In genomic region chr7:141088473-141088872, GRCm38 (mm10) we compare ENCODE assay signal across 11 mouse cellular contexts. TPM values are rescaled to one million over a fixed set of nuclear protein-coding genes. Genes with fewer than 3 reads are reported as not detected.
DNase-seq lines count a peak whose midpoint lies in the region; ATAC-seq and TF ChIP-seq lines count a peak whose summit lies in the region.
"Had no signal": no experiment of that assay in that cellular context is flagged by ENCODE, and none has a peak within 500 bp of the region (broad histone marks: within the 10 kb centered on the region; RNA-seq: fewer than 3 reads in every experiment).

No protein-coding gene starts in this region.

- H3K4me2 ChIP-seq in hindbrain, embryonic 13.5 days: 0 out of 2 replicates have a peak overlapping the region, but pooled peaks have one; percentile 15
- H3K4me2 ChIP-seq in hindbrain, embryonic 14.5 days (replicated peaks): no peak overlapping the region
- 0 out of 2 replicates have a peak overlapping the region, but pooled peaks have one; percentile 12 for H3K4me2 ChIP-seq in embryonic facial prominence, embryonic 12.5 days (replicated peaks)
- 0 out of 2 replicates have a peak overlapping the region, but pooled peaks have one; percentile 13 for H3K4me2 ChIP-seq in midbrain, embryonic 13.5 days (replicated peaks)
- H3K4me2 ChIP-seq: lung, embryonic 15.5 days had no signal

- 21% methylated on average over 18 of the region's 18 CpGs for WGBS in hindbrain, embryonic 13.5 days
- WGBS in hindbrain, embryonic 14.5 days: 20% methylated on average over 18 of the region's 18 CpGs
- 35% methylated on average over 18 of the region's 18 CpGs for WGBS in embryonic facial prominence, embryonic 12.5 days
- WGBS in midbrain, embryonic 13.5 days: 32% methylated on average over 18 of the region's 18 CpGs

- no peak overlapping the region for H3K27ac ChIP-seq in hindbrain, embryonic 13.5 days
- no peak overlapping the region for H3K27ac ChIP-seq in hindbrain, embryonic 14.5 days
- no peak overlapping the region for H3K27ac ChIP-seq in embryonic facial prominence, embryonic 12.5 days
- no peak overlapping the region for H3K27ac ChIP-seq in midbrain, embryonic 13.5 days
- H3K27ac ChIP-seq: hindbrain, postnatal 0 days; lung, embryonic 15.5 days had no signal

- no peaks in the 10 kb centered on the region for H3K9me3 ChIP-seq in hindbrain, embryonic 13.5 days
- no peaks in the 10 kb centered on the region for H3K9me3 ChIP-seq in hindbrain, embryonic 14.5 days (ENCODE audit: control insufficient read depth, low read length)
- H3K9me3 ChIP-seq in E14TG2a.4 (ENCODE audit: low read length): no peaks in the 10 kb centered on the region
- H3K9me3 ChIP-seq in embryonic facial prominence, embryonic 12.5 days: no peaks in the 10 kb centered on the region
- H3K9me3 ChIP-seq in midbrain, embryonic 13.5 days: no peaks in the 10 kb centered on the region
- H3K9me3 ChIP-seq: lung, embryonic 15.5 days had no signal

- no peak overlapping the region for H3K4me3 ChIP-seq in hindbrain, embryonic 13.5 days
- H3K4me3 ChIP-seq in hindbrain, embryonic 14.5 days (replicated peaks; ENCODE audit: low read length): no peak overlapping the region
- peak overlapping the region; percentile 71 for H3K4me3 ChIP-seq in E14TG2a.4 (replicated peaks; ENCODE audit: low read length)
- no peak overlapping the region for H3K4me3 ChIP-seq in embryonic facial prominence, embryonic 12.5 days
- no peak overlapping the region for H3K4me3 ChIP-seq in midbrain, embryonic 13.5 days (replicated peaks)
- H3K4me3 ChIP-seq: lung, embryonic 15.5 days had no signal

- H3K4me1 ChIP-seq in hindbrain, embryonic 13.5 days (replicated peaks): peaks cover 19% of the 10 kb centered on the region
- H3K4me1 ChIP-seq in hindbrain, embryonic 14.5 days (replicated peaks; ENCODE audit: control insufficient read depth, insufficient read depth, low read length): no peaks in the 10 kb centered on the region; the same call in 1 of the 2 replicates
- H3K4me1 ChIP-seq in E14TG2a.4 (replicated peaks; ENCODE audit: low read depth, low read length): peaks cover 68% of the 10 kb centered on the region
- H3K4me1 ChIP-seq in embryonic facial prominence, embryonic 12.5 days: no peaks in the 10 kb centered on the region; the same call in 1 of the 2 replicates
- peaks cover 9% of the 10 kb centered on the region for H3K4me1 ChIP-seq in midbrain, embryonic 13.5 days (replicated peaks)

- ATAC-seq in hindbrain, embryonic 13.5 days (ENCODE audit: low FRiP score): no peak
- ATAC-seq in hindbrain, embryonic 14.5 days (ENCODE audit: low FRiP score): no peak
- no peak for ATAC-seq in embryonic facial prominence, embryonic 12.5 days (ENCODE audit: insufficient number of reproducible peaks, insufficient read depth, low FRiP score, low TSS enrichment)
- no peak; the same call in 1 of the 2 replicates for ATAC-seq in midbrain, embryonic 13.5 days
- ATAC-seq: hindbrain, postnatal 0 days had no signal

- H3K9ac ChIP-seq in hindbrain, embryonic 13.5 days: no peak overlapping the region
- no peak overlapping the region for H3K9ac ChIP-seq in hindbrain, embryonic 14.5 days
- 0 out of 2 replicates have a peak overlapping the region, but pooled peaks have one; percentile 32 for H3K9ac ChIP-seq in embryonic facial prominence, embryonic 12.5 days
- 0 out of 2 replicates have a peak overlapping the region, but pooled peaks have one; percentile 0 for H3K9ac ChIP-seq in midbrain, embryonic 13.5 days (replicated peaks)
- H3K9ac ChIP-seq: lung, embryonic 15.5 days had no signal

- H3K36me3 ChIP-seq in hindbrain, embryonic 13.5 days: no peaks in the 10 kb centered on the region
- no peaks in the 10 kb centered on the region for H3K36me3 ChIP-seq in hindbrain, embryonic 14.5 days (replicated peaks; ENCODE audit: control insufficient read depth, insufficient read depth)
- H3K36me3 ChIP-seq in E14TG2a.4 (ENCODE audit: insufficient read depth, low read length): peaks cover 42% of the 10 kb centered on the region
- no peaks in the 10 kb centered on the region for H3K36me3 ChIP-seq in embryonic facial prominence, embryonic 12.5 days
- no peaks in the 10 kb centered on the region for H3K36me3 ChIP-seq in midbrain, embryonic 13.5 days
- H3K36me3 ChIP-seq: lung, embryonic 15.5 days had no signal

- DNase-seq in hindbrain, embryonic 14.5 days (ENCODE audit: low spot score): no peak
- no peak for DNase-seq in adrenal gland, postnatal 25 days
- DNase-seq in embryo, embryonic 10 days (ENCODE audit: low spot score): no peak
- no peak for DNase-seq in gastrocnemius, postnatal 25 days
- DNase-seq: cerebellum, postnatal 25 days had no signal

- H3K27me3 ChIP-seq in hindbrain, embryonic 13.5 days: peaks cover 62% of the 10 kb centered on the region
- H3K27me3 ChIP-seq in hindbrain, embryonic 14.5 days (ENCODE audit: control insufficient read depth, insufficient read depth, low read length): peaks cover 45% of the 10 kb centered on the region
- peaks cover 27% of the 10 kb centered on the region for H3K27me3 ChIP-seq in E14TG2a.4 (ENCODE audit: insufficient read depth, low read length)
- peaks cover 45% of the 10 kb centered on the region for H3K27me3 ChIP-seq in embryonic facial prominence, embryonic 12.5 days
- H3K27me3 ChIP-seq in midbrain, embryonic 13.5 days: peaks cover 65% of the 10 kb centered on the region

- no peak for TF ChIP-seq CTCF in E14TG2a.4 (conservative IDR thresholded peaks at IDR 0.05; ENCODE audit: low read length)

RNA-seq across cellular contexts. Expression of gene Pkp3, which starts 10.5 kb away (rescaled TPM):
- 0.27 and 0.32 TPM in 2 replicates for polyA plus RNA-seq in hindbrain, embryonic 13.5 days (2015; fragmentation: Nextera tagmentation; extraction: Ambion mirVana)
- polyA plus RNA-seq in hindbrain, embryonic 14.5 days (2014; fragmentation: Nextera tagmentation; extraction: Ambion mirVana): not detected in 2 replicates
- 13.3 and 16.2 TPM in 2 replicates for polyA plus RNA-seq in embryonic facial prominence, embryonic 12.5 days (2016; fragmentation: Nextera tagmentation; extraction: Ambion mirVana)
- polyA plus RNA-seq in midbrain, embryonic 13.5 days (2015; fragmentation: Nextera tagmentation; extraction: Ambion mirVana): 0.14 and 0.15 TPM in 2 replicates
- total RNA-seq in adrenal gland, postnatal 25 days (2021): 0.86 and 1.2 TPM in 2 replicates
- total RNA-seq in gastrocnemius, postnatal 25 days (2021): under 1 TPM in 1 of 2 experiments, not detected in 1; 0.29 TPM

RNA-seq across cellular contexts. Expression of gene Sigirr, which starts 11.9 kb away (rescaled TPM):
- 1.7 and 2.9 TPM in 2 replicates for polyA plus RNA-seq in hindbrain, embryonic 13.5 days (2015; fragmentation: Nextera tagmentation; extraction: Ambion mirVana)
- polyA plus RNA-seq in hindbrain, embryonic 14.5 days (2014; fragmentation: Nextera tagmentation; extraction: Ambion mirVana): 2.5 and 3.1 TPM in 2 replicates
- polyA plus RNA-seq in embryonic facial prominence, embryonic 12.5 days (2016; fragmentation: Nextera tagmentation; extraction: Ambion mirVana): 1.9 and 3.0 TPM in 2 replicates
- polyA plus RNA-seq in midbrain, embryonic 13.5 days (2015; fragmentation: Nextera tagmentation; extraction: Ambion mirVana): 1.8 and 2.6 TPM in 2 replicates
- 4.5 and 5.0 TPM in 2 replicates for total RNA-seq in adrenal gland, postnatal 25 days (2021)
- total RNA-seq in gastrocnemius, postnatal 25 days (2021): 1 to 10 TPM; 1.4 to 2.4 TPM

RNA-seq across cellular contexts. Expression of gene B4galnt4, which starts 27.6 kb away (rescaled TPM):
- 44.8 and 47.2 TPM in 2 replicates for polyA plus RNA-seq in hindbrain, embryonic 13.5 days (2015; fragmentation: Nextera tagmentation; extraction: Ambion mirVana)
- 38.4 and 41.5 TPM in 2 replicates for polyA plus RNA-seq in hindbrain, embryonic 14.5 days (2014; fragmentation: Nextera tagmentation; extraction: Ambion mirVana)
- 35.2 and 39.2 TPM in 2 replicates for polyA plus RNA-seq in embryonic facial prominence, embryonic 12.5 days (2016; fragmentation: Nextera tagmentation; extraction: Ambion mirVana)
- 44.1 and 48.3 TPM in 2 replicates for polyA plus RNA-seq in midbrain, embryonic 13.5 days (2015; fragmentation: Nextera tagmentation; extraction: Ambion mirVana)
- total RNA-seq in adrenal gland, postnatal 25 days (2021): 2.5 and 3.6 TPM in 2 replicates
- not detected for total RNA-seq in gastrocnemius, postnatal 25 days (2021)

RNA-seq across cellular contexts. Expression of gene Ano9, which starts 29.1 kb away (rescaled TPM):
- 0.09 TPM in 1 of 2 replicates, not detected in the other for polyA plus RNA-seq in hindbrain, embryonic 13.5 days (2015; fragmentation: Nextera tagmentation; extraction: Ambion mirVana)
- 0.27 and 0.32 TPM in 2 replicates for polyA plus RNA-seq in hindbrain, embryonic 14.5 days (2014; fragmentation: Nextera tagmentation; extraction: Ambion mirVana)
- 2.2 and 2.5 TPM in 2 replicates for polyA plus RNA-seq in embryonic facial prominence, embryonic 12.5 days (2016; fragmentation: Nextera tagmentation; extraction: Ambion mirVana)
- 0.07 and 0.35 TPM in 2 replicates for polyA plus RNA-seq in midbrain, embryonic 13.5 days (2015; fragmentation: Nextera tagmentation; extraction: Ambion mirVana)
- 0.33 TPM in 1 of 2 replicates, not detected in the other for total RNA-seq in adrenal gland, postnatal 25 days (2021)
- not detected for total RNA-seq in gastrocnemius, postnatal 25 days (2021)

RNA-seq across cellular contexts. Expression of gene Ptdss2, which starts 33.7 kb away (rescaled TPM):
- polyA plus RNA-seq in hindbrain, embryonic 13.5 days (2015; fragmentation: Nextera tagmentation; extraction: Ambion mirVana): 79.8 and 83.6 TPM in 2 replicates
- polyA plus RNA-seq in hindbrain, embryonic 14.5 days (2014; fragmentation: Nextera tagmentation; extraction: Ambion mirVana): 86.1 and 92.0 TPM in 2 replicates
- polyA plus RNA-seq in embryonic facial prominence, embryonic 12.5 days (2016; fragmentation: Nextera tagmentation; extraction: Ambion mirVana): 82.2 and 84.7 TPM in 2 replicates
- 77.4 TPM in 2 replicates for polyA plus RNA-seq in midbrain, embryonic 13.5 days (2015; fragmentation: Nextera tagmentation; extraction: Ambion mirVana)
- 29.1 and 48.2 TPM in 2 replicates for total RNA-seq in adrenal gland, postnatal 25 days (2021)
- 10 to 100 TPM; 18.7 to 25.6 TPM for total RNA-seq in gastrocnemius, postnatal 25 days (2021)

Comparison
In these comparisons a context has a peak if more than half of its experiments do, and no peak if none do; other contexts are left out.
1. H3K9ac ChIP-seq: peak in embryonic facial prominence, embryonic 12.5 days (single experiment) and midbrain, embryonic 13.5 days (single experiment); none in hindbrain, embryonic 13.5 days (single experiment) and hindbrain, embryonic 14.5 days (single experiment).
2. RNA of gene Pkp3, which starts 10.5 kb away (polyA plus RNA-seq): 13.3 to 16.2 TPM in embryonic facial prominence, embryonic 12.5 days; 0.27 to 0.32 TPM in hindbrain, embryonic 13.5 days, 0.14 to 0.15 TPM in midbrain, embryonic 13.5 days and not detected in hindbrain, embryonic 14.5 days; every median in the first group is over 10 times any median in the second.